Mouse (Mus musculus) bone marrow macrophage, adult 2 months (primary cell): ENCODE measurements around the gene Lrrc1. TPM values are rescaled to one million over a fixed set of nuclear protein-coding genes. Genes with fewer than 3 reads are reported as not detected.
"Not testable (repeated sequence)": the region's sequence is repeated elsewhere in the genome, so short reads cannot be mapped to it uniquely, and the experiment has no call there.

ENCODE experiments used
- H3K27ac ChIP-seq: 2 replicates; pipeline ENCODE4 v1.5.1; 2012; ENCODE audit warnings: low read depth, low read length; ENCODE audit not compliant: insufficient read depth
- H3K4me1 ChIP-seq: 2 replicates; pipeline ENCODE4 v1.6.1; 2012; ENCODE audit warnings: low read length; ENCODE audit not compliant: control insufficient read depth, insufficient read depth
- H3K4me3 ChIP-seq: 2 replicates; pipeline ENCODE4 v1.5.1; 2012; ENCODE audit warnings: mild to moderate bottlenecking, low read length, moderate library complexity; ENCODE audit not compliant: insufficient read depth
- CTCF ChIP-seq: IDR thresholded peaks from 2 replicates; pipeline ENCODE4 v1.5.1; 2012; ENCODE audit warnings: low read depth, mild to moderate bottlenecking, low read length, moderate library complexity
- POLR2A ChIP-seq: IDR thresholded peaks from 2 replicates; pipeline ENCODE4 v1.6.1; 2012; ENCODE audit warnings: mild to moderate bottlenecking, low read depth, low read length, borderline replicate concordance
- polyA plus RNA-seq: library from polyadenylated mRNA; stranded (reverse); fragments of >200 nt; gene quantifications from 2 replicates; pipeline ENCODE4 v1.2.4, GENCODE M21; 2012; ENCODE audit not compliant: missing spikeins, insufficient read depth, insufficient read length

Gene Lrrc1
- polyA plus RNA-seq, 1 experiment = 1.6 TPM

- no peaks in the 10 kb centered on the region for H3K4me1 ChIP-seq
- TF ChIP-seq POLR2A = no peak
- TF ChIP-seq CTCF = no peak
- no peak overlapping the region for H3K4me3 ChIP-seq
- no peak overlapping the region for H3K27ac ChIP-seq
These were observed 31.6 kb upstream of the Lrrc1 start for GRCm38 (mm10) chr9:77576320-77576719.

- not testable (repeated sequence) for H3K4me1 ChIP-seq, H3K27ac ChIP-seq, H3K4me3 ChIP-seq
These were observed 30.3 kb upstream of the Lrrc1 start for GRCm38 (mm10) chr9:77574996-77575395.

GRCm38 (mm10) chr9:77571851-77572250 lies 27.2 kb upstream of the Lrrc1 start:
- TF ChIP-seq CTCF = no peak
- no peak for TF ChIP-seq POLR2A
- Histone ChIP-seq H3K27ac (no peak overlapping the region), H3K4me3 (no peak overlapping the region), H3K4me1 (no peaks in the 10 kb centered on the region)

GRCm38 (mm10) chr9:77568789-77569506 lies 24.3 kb upstream of the Lrrc1 start:
- no peaks in the 10 kb centered on the region for H3K4me1 ChIP-seq
- H3K4me3 ChIP-seq = no peak overlapping the region
- TF ChIP-seq POLR2A (no peak), CTCF (no peak)
- H3K27ac ChIP-seq = no peak overlapping the region

GRCm38 (mm10) chr9:77561827-77562226 lies 17.2 kb upstream of the Lrrc1 start:
- Histone ChIP-seq H3K4me1 (no peaks in the 10 kb centered on the region), H3K27ac (no peak overlapping the region), H3K4me3 (no peak overlapping the region)
- no peak for TF ChIP-seq POLR2A
- no peak for TF ChIP-seq CTCF

GRCm38 (mm10) chr9:77557963-77558362 lies 13.3 kb upstream of the Lrrc1 start:
- H3K4me1 ChIP-seq = no peaks in the 10 kb centered on the region
- no peak for TF ChIP-seq CTCF
- TF ChIP-seq POLR2A = no peak
- H3K27ac ChIP-seq = no peak overlapping the region
- no peak overlapping the region for H3K4me3 ChIP-seq

- TF ChIP-seq POLR2A = no peak
- TF ChIP-seq CTCF = no peak
- Histone ChIP-seq H3K4me1 (no peaks in the 10 kb centered on the region), H3K27ac (no peak overlapping the region), H3K4me3 (no peak overlapping the region)
These were observed 12.5 kb upstream of the Lrrc1 start for GRCm38 (mm10) chr9:77557181-77557580.

GRCm38 (mm10) chr9:77556435-77556834 lies 11.8 kb upstream of the Lrrc1 start:
- no peak for TF ChIP-seq POLR2A
- TF ChIP-seq CTCF = no peak
- Histone ChIP-seq H3K4me1 (no peaks in the 10 kb centered on the region), H3K4me3 (no peak overlapping the region), H3K27ac (no peak overlapping the region)

GRCm38 (mm10) chr9:77553465-77553864 lies 8.8 kb upstream of the Lrrc1 start:
- H3K4me1 ChIP-seq = no peaks in the 10 kb centered on the region
- no peak overlapping the region for H3K4me3 ChIP-seq
- TF ChIP-seq POLR2A = no peak
- TF ChIP-seq CTCF = no peak
- H3K27ac ChIP-seq = no peak overlapping the region

- no peak overlapping the region for H3K4me3 ChIP-seq
- no peak overlapping the region for H3K27ac ChIP-seq
- no peaks in the 10 kb centered on the region for H3K4me1 ChIP-seq
- TF ChIP-seq POLR2A = no peak
- TF ChIP-seq CTCF = no peak
These were observed 6.4 kb upstream of the Lrrc1 start for GRCm38 (mm10) chr9:77551036-77551512.
